Mouse (Mus musculus) MEL (cell line): ENCODE data around the gene Spo11.

ENCODE experiments used
- CTCF ChIP-seq, 3 experiments: IDR thresholded peaks in 2 of 3; conservative IDR thresholded peaks in 1 of 3; 2 replicates each; pipeline ENCODE4 v1.5.1; 2011 to 2012; ENCODE audit warnings: low read length in 3 of 3, low read depth in 2 of 3, mild to moderate bottlenecking in 2 of 3, improper control_type of control experiment in 1 of 3, inconsistent platforms in 1 of 3, mixed read lengths in 1 of 3, moderate library complexity in 1 of 3; ENCODE audit not compliant: control insufficient read depth in 1 of 3, insufficient read depth in 1 of 3, poor library complexity in 1 of 3, severe bottlenecking in 1 of 3
- EP300 ChIP-seq, 2 experiments: IDR thresholded peaks; 2 replicates each; pipeline ENCODE4 v1.6.1; 2011; ENCODE audit warnings: improper control_type of control experiment in 2 of 2, low read length in 2 of 2, low read depth in 1 of 2, mild to moderate bottlenecking in 1 of 2
- GATA1 ChIP-seq: IDR thresholded peaks from 2 replicates; pipeline ENCODE4 v1.6.1; 2011; ENCODE audit warnings: low read depth, low read length, improper control_type of control experiment
- JUND ChIP-seq: IDR thresholded peaks from 2 replicates; pipeline ENCODE4 v1.6.1; 2011; ENCODE audit warnings: low read depth, mild to moderate bottlenecking, improper control_type of control experiment, low read length
- MAFK ChIP-seq: IDR thresholded peaks from 2 replicates; pipeline ENCODE4 v1.6.1; 2011; ENCODE audit warnings: low read depth, mild to moderate bottlenecking, low read length, improper control_type of control experiment, borderline replicate concordance
- MAX ChIP-seq: IDR thresholded peaks from 2 replicates; pipeline ENCODE4 v1.6.1; 2011; ENCODE audit warnings: low read length, improper control_type of control experiment
- MXI1 ChIP-seq: IDR thresholded peaks from 2 replicates; pipeline ENCODE4 v1.6.1; 2011; ENCODE audit warnings: mild to moderate bottlenecking, low read depth, low read length, improper control_type of control experiment
- MYB ChIP-seq: IDR thresholded peaks from 2 replicates; pipeline ENCODE4 v1.6.1; 2011; ENCODE audit warnings: mild to moderate bottlenecking, low read depth, low read length, improper control_type of control experiment
- NELFE ChIP-seq: IDR thresholded peaks from 2 replicates; pipeline ENCODE4 v1.6.1; 2011; ENCODE audit warnings: low read depth, low read length, improper control_type of control experiment
- POLR2A ChIP-seq, 2 experiments: IDR thresholded peaks; 2 replicates each; pipeline ENCODE4 v1.6.1; 2011 to 2012; ENCODE audit warnings: low read length in 2 of 2, mild to moderate bottlenecking in 2 of 2, control low read depth in 1 of 2, improper control_type of control experiment in 1 of 2, low read depth in 1 of 2, moderate library complexity in 1 of 2; ENCODE audit not compliant: control insufficient read depth in 1 of 2, insufficient read depth in 1 of 2, poor library complexity in 1 of 2
- USF1 ChIP-seq: IDR thresholded peaks from 2 replicates; pipeline ENCODE4 v1.6.1; 2014; ENCODE audit warnings: low read depth, mild to moderate bottlenecking, inconsistent platforms, low read length, improper control_type of control experiment, moderate library complexity
- USF2 ChIP-seq, 2 experiments: IDR thresholded peaks; 2 replicates each; pipeline ENCODE4 v1.6.1; 2011 to 2012; ENCODE audit warnings: improper control_type of control experiment in 2 of 2, low read length in 2 of 2, borderline replicate concordance in 1 of 2, inconsistent platforms in 1 of 2, low read depth in 1 of 2, mild to moderate bottlenecking in 1 of 2; ENCODE audit not compliant: insufficient read depth in 1 of 2

DNA sequence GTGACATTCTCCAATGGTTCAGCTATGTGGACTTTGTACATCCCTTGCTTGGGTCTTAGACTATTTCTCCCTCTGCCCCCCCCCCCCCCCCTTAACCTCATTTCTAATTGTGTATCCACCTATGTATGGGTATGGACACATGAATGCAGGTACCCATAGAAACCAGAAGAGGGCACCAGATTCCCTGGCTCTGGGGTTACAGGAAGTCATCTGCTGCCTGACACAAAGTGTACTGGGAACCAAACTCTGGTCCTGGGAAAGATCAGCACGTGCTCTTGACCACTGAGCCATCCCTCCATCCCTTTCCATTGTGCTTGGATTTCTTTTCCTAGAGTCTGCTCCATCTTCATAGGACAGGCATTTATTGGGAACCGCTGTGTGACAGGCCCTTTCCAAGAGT lies 25.5 kb upstream of the Spo11 start:
- TF ChIP-seq MXI1 (no peak), EP300 (IDR thresholded peaks at IDR 0.05; ENCODE audit: low read depth in 1 of 2, low read length in 2 of 2) (no peak), MAFK (no peak), CTCF (IDR thresholded peaks at IDR 0.05 in 2 of 3, conservative IDR thresholded peaks at IDR 0.05 in 1 of 3; ENCODE audit: control insufficient read depth in 1 of 3, insufficient read depth in 1 of 3, low read depth in 2 of 3, low read length in 3 of 3, poor library complexity in 1 of 3, severe bottlenecking in 1 of 3) (peak in 1 of 3 experiments; percentile 1; a peak in 1 of 6 replicates), JUND (no peak), MAX (no peak), MYB (no peak), POLR2A (IDR thresholded peaks at IDR 0.05; ENCODE audit: control insufficient read depth in 1 of 2, insufficient read depth in 1 of 2, low read depth in 1 of 2, low read length in 2 of 2, poor library complexity in 1 of 2) (no peak), NELFE (no peak), USF1 (no peak), GATA1 (no peak), USF2 (IDR thresholded peaks at IDR 0.05; ENCODE audit: borderline replicate concordance in 1 of 2, insufficient read depth in 1 of 2, low read depth in 1 of 2, low read length in 2 of 2) (no peak)
